Mouse (Mus musculus) brown adipose tissue, adult 24 weeks (tissue): ENCODE results near the gene Ddx5. TPM values are rescaled to one million over a fixed set of nuclear protein-coding genes. Genes with fewer than 3 reads are reported as not detected.
A peak's percentile ranks its signal among the peaks of the same experiment; 100 is the strongest.

Experiments used
- H3K27ac ChIP-seq: fragments of 200-500 bp; replicated peaks from 2 replicates; pipeline ENCODE4 v1.5.1; 2012; ENCODE audit warnings: low read depth, mild to moderate bottlenecking, low read length
- H3K4me1 ChIP-seq: fragments of 200-500 bp; 2 replicates; pipeline ENCODE4 v1.6.1; 2012; ENCODE audit warnings: low read length, mixed read lengths; ENCODE audit not compliant: control insufficient read depth, insufficient read depth, insufficient read length
- H3K4me3 ChIP-seq: fragments of 200-500 bp; 2 replicates; pipeline ENCODE4 v1.5.1; 2012; ENCODE audit warnings: low read depth, mild to moderate bottlenecking, low read length, moderate library complexity; ENCODE audit not compliant: insufficient read depth
- polyA plus RNA-seq: library from polyadenylated mRNA; stranded (reverse); fragments of >200 nt; gene quantifications from 2 replicates; pipeline ENCODE4 v1.2.4, GENCODE M21; 2012; ENCODE audit not compliant: missing spikeins, insufficient read depth, insufficient read length

The Ddx5 gene
- polyA plus RNA-seq, 1 experiment: 404 TPM

DNA sequence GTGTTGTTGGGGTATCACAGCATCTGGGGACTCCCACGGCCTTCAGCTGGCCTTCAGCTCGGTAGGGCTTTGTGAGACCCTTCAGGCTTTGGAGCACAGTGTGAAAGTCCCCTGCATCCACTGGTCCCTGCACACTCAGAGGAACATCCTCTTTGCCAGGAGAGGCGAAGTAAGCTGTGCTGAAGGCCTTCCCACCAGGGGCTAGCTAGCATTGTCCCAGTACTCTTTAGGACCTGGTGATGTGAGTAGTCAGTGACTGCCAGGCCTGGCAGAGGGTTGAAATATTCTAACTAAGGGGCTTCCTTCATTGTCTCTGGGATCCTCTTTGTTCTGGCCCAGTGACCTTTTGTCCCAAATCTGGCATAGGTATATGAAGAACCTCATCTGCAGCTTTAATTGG, 52.4 kb downstream of the Ddx5 start:
- Histone ChIP-seq H3K27ac (peak overlapping the region; percentile 88), H3K4me3 (no peak overlapping the region), H3K4me1 (peaks cover 11% of the 10 kb centered on the region)

DNA sequence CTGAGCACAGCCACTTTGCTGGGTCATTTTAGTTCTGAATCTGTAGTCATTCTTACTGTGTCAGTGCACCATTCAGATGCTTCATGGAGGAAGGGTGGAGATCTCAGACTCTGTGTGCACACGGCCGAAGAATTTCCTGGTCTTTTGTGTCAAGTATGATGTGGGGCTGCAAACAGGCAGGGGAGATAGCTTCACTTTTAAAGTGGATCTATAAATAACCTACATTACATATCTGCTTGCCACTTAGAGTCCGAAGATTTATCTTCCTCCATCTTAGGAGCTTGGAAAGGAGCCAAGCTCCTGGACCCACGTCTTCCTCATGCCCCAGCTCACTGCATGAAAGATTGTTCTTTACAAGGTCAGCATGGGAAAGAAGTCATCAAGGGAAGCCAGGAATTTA, 58.3 kb downstream of the Ddx5 start:
- peak overlapping the region; percentile 92 for H3K27ac ChIP-seq
- peaks cover 3% of the 10 kb centered on the region; the same call in 1 of the 2 replicates for H3K4me1 ChIP-seq
- H3K4me3 ChIP-seq: no peak overlapping the region

Other genes with a start within 250 kb of the Ddx5 start
- gene Tex2, start 175.8 kb downstream of the Ddx5 start, polyA plus RNA-seq: 32.8 and 33.5 TPM in 2 replicates
- gene Pecam1, start 38.6 kb downstream of the Ddx5 start, polyA plus RNA-seq: 31.7 and 54.7 TPM in 2 replicates
- gene Milr1, start 38.0 kb downstream of the Ddx5 start, polyA plus RNA-seq: 0.95 TPM in 1 of 2 replicates, not detected in the other
- 4.6 and 5.1 TPM in 2 replicates for gene Polg2, start 9.6 kb downstream of the Ddx5 start, polyA plus RNA-seq
- gene Cep95, start 67 bp upstream of the Ddx5 start, polyA plus RNA-seq: 3.4 and 13.9 TPM in 2 replicates
- gene Smurf2, start 131.5 kb upstream of the Ddx5 start, polyA plus RNA-seq: 13.1 and 18.4 TPM in 2 replicates
- gene Kpna2, start 210.4 kb upstream of the Ddx5 start, polyA plus RNA-seq: 11.1 and 13.8 TPM in 2 replicates
- 2.5 and 2.8 TPM in 2 replicates for gene 1810010H24Rik, start 236.5 kb upstream of the Ddx5 start, polyA plus RNA-seq